Mouse (Mus musculus): Measurements from ENCODE around the gene Mfsd4b5.
"Not testable (repeated sequence)": the region's sequence is repeated elsewhere in the genome, so short reads cannot be mapped to it uniquely, and the experiment has no call there.

Mfsd4b5 gene

DNA sequence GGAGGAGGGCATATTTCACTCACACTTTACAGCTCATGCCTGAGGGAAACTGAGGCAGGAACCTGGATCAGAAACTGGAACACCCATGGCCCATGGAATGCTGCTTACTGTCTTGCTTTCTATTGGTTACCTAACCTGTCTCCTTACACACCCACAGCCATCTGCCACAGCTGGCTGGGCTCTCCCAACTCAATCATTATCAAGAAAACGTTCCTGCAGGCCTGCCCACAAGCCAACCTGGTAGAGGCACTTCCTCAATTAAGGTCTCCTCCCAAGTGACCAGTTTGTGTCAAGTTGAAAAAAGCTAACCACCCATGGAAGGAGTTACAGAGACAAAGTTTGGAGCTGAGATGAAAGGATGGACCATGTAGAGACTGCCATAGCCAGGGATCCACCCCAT lies 24.5 kb downstream of the Mfsd4b5 start:
- no peak for DNase-seq

DNA sequence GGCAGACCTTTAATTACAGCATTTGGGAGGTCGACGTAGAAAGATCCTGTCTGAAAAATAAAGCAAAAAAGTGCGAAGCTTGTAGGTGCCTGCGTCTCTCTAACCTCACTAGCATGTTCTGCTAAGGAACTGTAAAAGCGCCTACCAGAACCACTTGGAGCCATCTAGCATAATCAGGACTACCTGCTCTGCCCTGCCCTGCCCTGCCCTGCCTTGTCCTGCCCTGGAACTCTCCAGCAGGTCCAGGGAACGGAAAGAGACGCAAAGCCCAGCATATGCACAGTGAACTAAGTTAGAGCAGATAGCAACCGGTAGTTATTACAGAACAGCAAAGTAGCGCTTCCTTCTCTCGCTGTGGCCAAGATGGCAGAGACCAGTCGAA lies 26.0 kb downstream of the Mfsd4b5 start:
- DNase-seq = no peak

DNA sequence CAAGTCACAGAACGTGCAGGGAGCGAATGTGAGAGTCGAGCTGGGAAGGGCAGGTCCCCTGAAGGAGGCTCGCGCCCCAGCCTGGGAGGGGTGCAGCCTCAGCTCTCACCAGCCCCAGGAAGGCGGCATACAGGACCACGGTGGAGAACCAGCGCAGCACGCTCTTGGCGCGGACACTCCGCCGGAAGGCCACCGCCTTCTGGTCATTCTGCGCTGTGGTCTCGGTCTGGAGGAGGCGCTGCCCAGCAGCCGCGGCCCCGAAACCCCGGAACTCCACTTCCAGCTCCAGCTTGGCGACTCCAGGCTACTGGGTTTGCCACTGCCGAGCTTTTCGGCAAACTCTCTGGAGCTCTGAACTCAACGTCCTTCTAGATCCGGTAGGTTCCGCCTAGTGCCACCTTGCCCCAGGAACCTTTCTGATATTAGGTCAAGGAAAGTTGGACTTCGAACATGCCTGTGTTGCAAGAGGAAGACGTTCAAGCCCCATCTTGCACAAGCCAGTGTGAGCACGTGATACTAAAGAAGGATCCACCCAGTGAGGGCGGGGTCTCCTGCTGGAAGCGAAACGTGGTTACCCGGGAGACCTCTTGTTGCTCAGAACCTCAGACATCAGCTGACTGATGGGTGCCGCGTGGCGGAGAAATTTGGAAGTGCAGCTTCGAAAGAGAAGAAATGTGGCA lies 26.5 kb downstream of the Mfsd4b5 start, which contains the start of gene Mfsd4b3:
Mfsd4b3 (minus strand) TSS at position 393 of the 680 bp plus-strand sequence.
- peak; percentile 93 to 94 for DNase-seq

DNA sequence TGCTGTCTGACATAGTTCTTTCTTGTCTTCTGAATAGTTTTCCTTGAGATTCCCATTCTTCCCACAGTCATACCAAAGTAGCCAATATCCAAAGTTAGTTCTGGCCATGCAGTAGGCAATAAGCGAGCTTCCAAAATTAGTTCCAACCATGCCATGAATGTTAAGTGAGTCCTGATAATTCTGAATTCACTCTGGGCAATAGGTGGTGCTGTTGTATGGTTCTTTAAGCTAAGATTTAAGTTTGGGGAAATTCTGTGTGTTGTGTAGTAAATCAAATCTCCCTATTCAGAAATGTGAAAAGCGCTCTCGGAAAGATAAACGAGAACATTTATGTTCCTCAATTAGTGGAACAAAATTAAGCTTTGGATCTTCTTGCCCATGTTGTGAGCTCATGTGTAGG lies 28.2 kb downstream of the Mfsd4b5 start:
- DNase-seq = peak in 1 of 2 experiments; percentile 15

DNA sequence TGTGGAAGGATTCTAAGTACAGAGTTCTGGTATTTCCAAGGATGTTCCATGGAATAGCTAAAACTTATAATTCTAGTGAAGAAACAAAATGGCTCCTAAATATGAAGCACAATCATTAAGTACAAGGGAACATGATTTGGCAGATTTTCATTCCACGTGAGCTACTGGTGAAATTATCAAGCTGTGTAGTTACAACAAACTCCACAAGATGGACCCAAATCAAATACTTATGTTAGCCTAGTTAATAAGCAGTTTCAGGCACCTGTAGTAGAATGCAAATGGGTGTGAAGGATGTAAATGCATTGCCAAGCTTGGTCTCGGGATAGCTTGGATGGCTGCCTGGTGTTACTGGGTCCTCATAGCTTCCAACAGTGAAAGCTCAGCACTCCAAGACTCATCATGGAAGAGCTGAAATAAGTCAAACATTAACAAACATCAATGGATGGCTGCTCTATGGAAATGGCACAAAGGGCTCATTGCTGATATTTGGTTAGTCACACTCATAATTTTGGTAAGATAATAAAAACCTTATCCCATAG lies 30.0 kb downstream of the Mfsd4b5 start:
- peak; percentile 7 to 9 for DNase-seq

DNA sequence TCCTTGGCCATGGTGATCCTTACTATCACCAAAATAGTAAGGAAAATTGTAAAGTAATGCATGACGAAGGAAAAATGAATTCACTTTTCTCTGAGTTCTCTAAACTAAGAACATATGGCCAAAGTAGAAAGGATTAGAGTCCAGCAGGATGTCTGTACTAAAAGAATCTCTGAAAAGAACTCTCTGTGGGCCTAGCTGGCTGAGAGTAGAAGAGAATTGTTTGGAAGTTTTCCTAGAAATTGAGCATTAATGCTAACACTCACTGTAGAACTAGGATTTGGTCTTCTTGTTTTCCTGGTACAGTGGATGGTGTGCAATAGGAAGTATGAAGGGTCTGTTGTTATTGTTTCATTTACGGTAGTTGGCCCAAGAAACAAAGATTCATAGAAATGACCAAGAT lies 31.3 kb downstream of the Mfsd4b5 start:
- DNase-seq = no peak

DNA sequence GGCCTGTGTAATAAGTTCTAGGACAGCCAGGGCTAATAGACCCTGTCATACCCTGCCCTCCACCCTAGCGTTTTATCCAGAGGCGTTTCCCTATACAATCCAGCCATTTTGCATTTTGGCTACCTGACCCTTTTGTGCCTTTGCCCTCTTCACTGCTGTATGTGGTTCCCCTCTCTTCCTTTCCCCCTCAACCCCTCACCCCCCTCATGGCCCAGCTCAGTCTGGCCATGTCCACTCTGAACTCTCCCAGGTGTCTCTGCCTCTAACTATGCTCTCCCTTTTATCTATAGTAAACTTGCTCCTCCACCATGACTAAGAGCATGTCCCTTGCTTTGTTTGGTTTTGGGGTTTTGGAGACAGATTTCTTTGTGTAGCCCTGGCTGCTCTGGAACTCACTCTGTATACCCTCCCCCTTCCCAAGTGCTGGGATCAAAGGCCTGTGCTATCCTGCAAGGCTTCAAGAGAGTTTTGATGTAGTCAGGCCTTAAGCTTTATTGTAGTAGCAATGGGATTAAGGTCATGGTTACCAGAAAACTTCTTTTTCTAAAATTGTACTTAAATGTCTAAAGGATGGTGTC lies 37.0 kb downstream of the Mfsd4b5 start:
- DNase-seq = no peak

DNA sequence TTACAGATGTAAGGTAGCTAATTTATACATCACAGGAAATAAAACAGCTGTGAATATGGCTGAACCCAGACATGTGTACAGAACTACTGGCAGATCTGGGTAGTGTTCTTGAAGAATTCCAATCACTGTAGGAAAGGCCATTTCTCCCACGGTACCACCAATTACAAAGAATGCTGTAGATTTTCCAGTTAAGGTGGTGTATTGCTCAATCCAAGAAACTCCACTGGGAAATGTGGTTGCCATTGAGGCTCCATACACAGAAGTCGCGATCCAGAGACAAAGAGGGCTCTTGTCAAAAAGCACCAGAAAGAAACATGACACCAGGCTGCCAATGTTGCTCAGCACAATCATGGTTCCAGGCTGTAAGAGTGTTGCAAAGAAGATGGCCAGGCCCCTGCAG lies 39.3 kb downstream of the Mfsd4b5 start:
- not testable (repeated sequence) for DNase-seq

DNA sequence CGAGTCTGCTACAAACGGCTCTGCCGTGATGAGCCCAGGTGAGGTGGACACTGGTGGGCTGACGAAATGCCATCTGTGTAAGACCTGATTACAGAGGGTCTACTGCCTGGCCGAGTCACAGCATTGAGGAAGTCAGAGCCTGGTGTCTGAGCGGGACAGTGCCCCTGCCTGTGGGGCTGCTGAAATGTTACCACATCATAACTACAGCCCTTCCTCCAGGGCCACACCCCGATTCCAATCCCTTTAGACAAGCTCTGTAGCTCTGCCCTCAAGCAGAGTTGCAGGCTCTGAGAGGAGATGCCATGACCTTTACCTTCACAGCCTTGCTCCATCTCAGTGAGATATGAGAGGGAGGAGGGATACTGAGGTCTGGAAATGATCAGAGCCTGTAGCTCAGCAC lies 49.9 kb downstream of the Mfsd4b5 start:
- no peak for DNase-seq

DNA sequence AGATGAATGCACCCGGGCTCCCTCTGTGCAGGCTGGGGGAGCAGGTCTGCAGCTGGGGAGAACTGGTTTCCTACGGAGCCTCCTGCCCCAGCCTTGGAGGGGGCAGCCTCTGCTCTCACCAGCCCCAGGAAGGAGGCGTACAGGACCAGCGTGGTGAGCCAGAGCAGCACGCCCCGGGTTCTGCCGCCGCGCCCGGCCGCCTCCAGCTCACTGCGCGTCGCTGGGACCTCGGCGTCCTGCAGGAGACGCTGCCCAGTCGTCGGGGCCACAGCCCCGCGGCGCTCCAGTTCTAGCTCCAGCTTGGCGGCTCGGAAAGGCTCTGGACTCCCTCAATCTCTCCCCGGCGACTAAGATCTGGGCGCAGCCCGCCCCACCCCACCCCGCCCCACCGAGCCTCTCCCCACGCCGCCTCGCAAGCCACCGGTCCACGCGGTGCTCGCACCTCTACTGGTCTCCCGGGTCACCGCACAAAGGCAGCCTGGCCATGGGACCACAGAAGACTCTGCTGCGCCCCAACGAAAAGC lies 59.8 kb downstream of the Mfsd4b5 start, which contains the start of gene Mfsd4b2:
Mfsd4b2 (minus strand) TSS at position 308 of the 524 bp plus-strand sequence.
- DNase-seq = peak; percentile 6 to 9

DNA sequence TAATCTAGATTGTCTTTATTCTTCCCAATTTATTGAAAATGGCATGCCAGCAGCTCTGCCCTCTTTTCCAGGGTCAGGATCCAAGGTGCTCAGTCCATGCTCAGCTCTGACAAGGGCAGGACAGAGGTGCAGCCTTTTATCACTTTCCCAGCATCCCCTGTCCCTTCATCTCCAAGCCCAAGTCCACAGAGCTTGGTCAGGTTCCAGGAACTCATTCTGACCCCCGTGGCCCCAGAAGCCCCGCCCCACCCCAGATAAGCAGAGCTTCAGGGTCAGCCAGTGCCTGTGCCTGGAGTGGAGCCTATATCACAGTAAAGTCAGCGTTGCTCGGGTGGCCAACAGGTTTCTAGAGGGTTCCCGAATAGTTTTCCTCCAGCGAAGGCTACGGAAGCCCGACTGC lies 61.9 kb downstream of the Mfsd4b5 start:
- DNase-seq = not testable (repeated sequence)

DNA sequence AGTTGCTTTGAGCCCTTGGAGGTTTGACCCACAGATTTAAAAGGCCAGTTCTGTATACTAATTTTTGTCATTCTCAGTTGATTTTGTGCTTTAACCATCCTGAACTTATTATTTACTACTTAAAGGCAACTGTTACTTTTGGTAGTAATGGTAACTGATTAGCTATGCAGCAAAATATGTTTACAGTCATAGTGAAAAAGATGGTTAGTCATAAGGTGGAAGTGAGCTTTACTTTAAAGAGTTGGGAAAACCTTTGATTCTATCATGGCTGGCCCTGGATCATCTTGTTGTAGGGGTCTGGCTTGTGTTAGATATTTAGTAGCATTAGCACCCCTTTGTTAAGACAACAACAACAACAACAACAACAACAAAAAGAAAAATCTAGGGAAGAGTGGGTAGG lies 73.8 kb downstream of the Mfsd4b5 start:
- DNase-seq = no peak

DNA sequence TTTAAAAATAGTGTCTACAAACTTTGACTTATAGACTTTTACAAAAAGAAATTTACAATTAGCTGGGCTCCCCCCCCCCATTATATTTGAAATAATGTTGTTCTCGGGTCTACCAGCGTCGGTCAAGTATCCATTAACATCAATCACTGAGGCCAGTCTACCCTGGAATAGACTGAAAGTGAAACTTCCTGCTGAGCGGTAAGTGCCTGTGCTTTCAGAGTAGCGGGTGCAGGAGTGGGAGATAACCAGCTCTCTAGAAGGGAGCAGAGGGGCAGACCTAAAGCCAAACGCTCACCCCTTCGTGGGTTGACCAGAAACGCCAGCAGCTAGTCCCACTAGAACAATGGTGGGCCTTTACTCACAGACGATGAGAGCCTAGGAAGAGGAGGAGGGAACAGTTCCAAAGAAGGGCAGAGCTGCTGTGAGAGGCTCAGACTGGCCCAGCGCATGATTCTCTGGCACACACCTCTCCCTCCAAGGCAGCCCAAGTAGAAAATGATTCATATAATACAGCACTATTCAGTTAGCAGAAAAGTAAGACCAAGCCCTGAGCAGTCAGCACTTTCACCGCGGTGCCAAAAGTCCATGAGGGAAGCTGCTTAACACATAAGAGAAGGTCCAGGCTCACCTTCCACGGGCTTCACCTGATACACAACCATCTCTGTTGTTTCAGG lies 77.5 kb downstream of the Mfsd4b5 start:
- no peak for DNase-seq
